Mouse (Mus musculus) embryonic facial prominence, embryonic 14.5 days (tissue): ENCODE data around the gene Ndufs1. TPM values are rescaled to one million over a fixed set of nuclear protein-coding genes. Genes with fewer than 3 reads are reported as not detected.
"Not testable (repeated sequence)": the region's sequence is repeated elsewhere in the genome, so short reads cannot be mapped to it uniquely, and the experiment has no call there.

Experiments used
- ATAC-seq: fragments of 200-750 bp; cut with Nextera tagmentation; 2 replicates; pipeline ENCODE4 v1.8.0; 2017; ENCODE audit warnings: low read depth, moderate number of reproducible peaks, moderate TSS enrichment
- DNase-seq: peaks from one replicate; pipeline ENCODE4 v3.0.0-alpha.2; 2015; ENCODE audit warnings: low spot score
- H3K27ac ChIP-seq: fragments of 300-500 bp; sonication (generic); replicated peaks from 2 replicates; pipeline ENCODE4 v1.5.1; 2014; ENCODE audit warnings: low read depth, mild to moderate bottlenecking, low read length, moderate library complexity
- H3K27me3 ChIP-seq: fragments of 300-500 bp; sonication (generic); replicated peaks from 2 replicates; pipeline ENCODE4 v1.6.1; 2014; ENCODE audit warnings: low read length; ENCODE audit not compliant: control insufficient read depth, insufficient read depth
- H3K36me3 ChIP-seq: fragments of 300-500 bp; sonication (generic); 2 replicates; pipeline ENCODE4 v1.6.1; 2014; ENCODE audit warnings: low read length, mixed read lengths; ENCODE audit not compliant: control insufficient read depth, insufficient read depth
- H3K4me1 ChIP-seq: fragments of 300-500 bp; sonication (generic); 2 replicates; pipeline ENCODE4 v1.6.1; 2014; ENCODE audit warnings: antibody characterized with exemption, low read length; ENCODE audit not compliant: control insufficient read depth, insufficient read depth
- H3K4me2 ChIP-seq: fragments of 300-500 bp; sonication (generic); 2 replicates; pipeline ENCODE4 v1.6.1; 2014; ENCODE audit warnings: low read depth, mild to moderate bottlenecking, low read length, moderate library complexity, mixed read lengths
- H3K4me3 ChIP-seq: fragments of 300-500 bp; sonication (generic); 2 replicates; pipeline ENCODE4 v1.5.1; 2014; ENCODE audit warnings: low read depth, mild to moderate bottlenecking, low read length
- H3K9ac ChIP-seq: fragments of 300-500 bp; sonication (generic); 2 replicates; pipeline ENCODE4 v1.6.1; 2014; ENCODE audit warnings: low read depth, mild to moderate bottlenecking, low read length, moderate library complexity, mixed read lengths
- H3K9me3 ChIP-seq: fragments of 300-500 bp; sonication (generic); 2 replicates; pipeline ENCODE4 v1.6.1; 2016; ENCODE audit warnings: low read length; ENCODE audit not compliant: control insufficient read depth
- WGBS: fragments of 180-500 bp; shearing (Covaris S2); extraction: QIAGEN DNeasy Blood & Tissue Kit; methylation state at CpG from one replicate; pipeline ENCODE4 v1.1.7; 2014; 5-methylcytosine and 5-hydroxymethylcytosine counted together
- polyA plus RNA-seq: library from polyadenylated mRNA; unstranded; fragments of >200 nt; fragmentation: Nextera tagmentation; extraction: Ambion mirVana; gene quantifications from 2 replicates; pipeline ENCODE4 v1.2.1, GENCODE M21; 2014

Gene Ndufs1
- polyA plus RNA-seq, 1 experiment from 2014 or later, result 122 TPM

DNA sequence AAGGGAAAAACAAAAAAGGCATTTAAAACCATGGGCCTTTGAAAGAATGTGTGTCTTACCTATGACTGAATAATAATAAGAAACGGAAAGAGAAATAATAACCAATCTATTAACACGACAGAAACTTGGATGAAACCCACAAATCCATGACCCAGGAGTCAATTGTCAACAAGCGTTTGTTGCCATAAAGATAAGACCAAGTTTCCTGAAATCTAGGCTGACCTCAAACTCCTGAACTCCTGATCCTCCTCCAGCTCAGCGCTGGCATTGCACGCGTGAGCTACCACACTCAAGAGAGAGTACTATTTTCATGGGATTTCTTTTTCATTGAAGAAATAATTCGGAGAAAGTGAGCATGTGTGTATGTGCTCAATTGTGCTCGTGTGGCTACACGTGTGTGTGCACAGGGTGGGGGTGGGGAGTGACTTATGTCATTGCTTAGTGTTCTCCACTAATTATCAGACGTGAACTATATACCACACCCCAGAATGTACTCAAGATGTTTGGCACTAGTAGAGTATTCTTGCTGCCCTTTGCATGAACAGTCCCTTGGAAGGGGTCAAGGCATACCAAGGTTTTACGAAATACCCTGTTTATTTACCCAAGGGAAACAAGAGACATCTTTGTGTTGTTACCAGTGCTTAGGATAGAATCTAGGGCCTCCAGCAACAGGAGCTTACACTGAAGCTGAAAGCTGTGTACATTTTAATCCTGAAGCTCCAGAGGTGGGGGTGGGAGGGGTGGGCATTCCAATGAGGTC is 15.9 kb upstream of the Ndufs1 start:
- no peak for DNase-seq
- H3K4me1 ChIP-seq, result peaks cover 5% of the 10 kb centered on the region; the same call in 1 of the 2 replicates
- no peak for ATAC-seq
- no peak overlapping the region for H3K4me2 ChIP-seq
- 75% methylated on average over 11 of the region's 11 CpGs for WGBS
- H3K27ac ChIP-seq, result no peak overlapping the region
- H3K36me3 ChIP-seq, result no peaks in the 10 kb centered on the region
- no peaks in the 10 kb centered on the region for H3K9me3 ChIP-seq
- no peak overlapping the region for H3K4me3 ChIP-seq
- no peak overlapping the region for H3K9ac ChIP-seq
- H3K27me3 ChIP-seq, result no peaks in the 10 kb centered on the region

DNA sequence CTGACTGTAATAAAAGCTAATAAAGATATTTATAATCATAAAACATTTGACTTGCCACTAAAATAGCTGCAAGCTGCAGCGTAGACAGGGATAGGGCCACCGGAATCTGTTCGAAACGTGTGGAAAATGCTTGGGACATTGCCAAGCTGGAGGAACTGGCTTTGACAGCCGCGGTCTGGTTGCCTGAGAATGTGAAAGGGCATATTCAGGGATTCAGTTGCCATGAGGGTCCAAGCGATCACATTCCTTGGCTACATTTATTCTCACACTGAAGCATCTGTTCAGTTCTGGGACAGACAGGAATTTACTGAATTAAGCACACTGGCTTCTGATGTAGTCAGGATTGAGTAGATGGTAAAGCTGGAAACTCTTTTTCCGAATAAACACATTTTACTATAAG is 14.2 kb upstream of the Ndufs1 start:
- WGBS, result 51% methylated on average over 8 of the region's 8 CpGs
- DNase-seq (peak; percentile 86), ATAC-seq (peak; percentile 75)
- H3K9ac ChIP-seq, result no peak overlapping the region
- no peaks in the 10 kb centered on the region for H3K9me3 ChIP-seq
- no peaks in the 10 kb centered on the region for H3K27me3 ChIP-seq
- no peak overlapping the region for H3K4me2 ChIP-seq
- H3K27ac ChIP-seq, result peak overlapping the region; percentile 80
- H3K4me3 ChIP-seq, result no peak overlapping the region
- H3K4me1 ChIP-seq, result peaks cover 5% of the 10 kb centered on the region; the same call in 1 of the 2 replicates
- no peaks in the 10 kb centered on the region for H3K36me3 ChIP-seq

DNA sequence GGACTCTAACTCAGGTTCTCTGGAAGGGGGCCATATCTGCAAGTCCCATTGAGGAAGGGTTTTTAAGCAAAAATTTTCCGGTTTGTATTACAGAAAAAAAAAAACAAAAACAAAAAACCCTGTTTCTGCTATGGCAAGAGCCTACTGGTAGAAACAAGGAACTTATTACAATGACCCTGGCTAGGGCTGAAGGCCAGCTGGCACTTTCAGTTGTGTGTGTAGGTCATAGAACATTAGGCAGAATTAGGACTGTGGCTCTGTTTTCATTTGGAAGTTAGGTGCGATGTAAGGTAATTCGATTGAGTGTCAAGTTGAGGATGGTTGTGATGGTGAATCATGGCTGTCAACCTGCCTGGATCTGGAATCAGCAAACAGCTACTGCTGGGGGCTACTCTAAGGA is 11.9 kb upstream of the Ndufs1 start:
- Histone ChIP-seq H3K4me3 (no peak overlapping the region), H3K36me3 (no peaks in the 10 kb centered on the region), H3K9me3 (no peaks in the 10 kb centered on the region), H3K9ac (no peak overlapping the region), H3K4me1 (peaks cover 3% of the 10 kb centered on the region; the same call in 1 of the 2 replicates), H3K4me2 (no peak overlapping the region), H3K27me3 (no peaks in the 10 kb centered on the region), H3K27ac (no peak overlapping the region)
- DNase-seq (no peak), ATAC-seq (no peak)
- WGBS, result 87% methylated on average over 3 of the region's 3 CpGs

DNA sequence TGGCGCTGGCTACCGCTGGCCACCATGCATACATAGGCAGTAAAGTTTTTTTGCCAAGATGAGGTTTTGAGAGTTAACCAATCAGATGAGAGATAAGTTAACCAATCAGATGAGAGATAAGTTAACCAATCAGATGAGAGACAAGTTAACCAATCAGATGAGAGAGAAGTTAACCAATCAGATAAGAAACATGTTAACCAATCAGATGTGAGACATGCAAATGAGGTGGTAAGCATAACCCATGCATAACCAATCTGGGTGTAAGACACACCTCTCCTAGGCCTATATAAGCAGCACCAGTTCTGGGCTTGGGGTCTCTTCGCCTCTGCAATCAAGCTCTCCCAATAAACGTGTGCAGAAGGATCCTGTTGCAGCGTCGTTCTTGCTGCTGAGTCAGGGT is 8.8 kb upstream of the Ndufs1 start:
- not testable (repeated sequence) for H3K27ac ChIP-seq, H3K9me3 ChIP-seq, DNase-seq, H3K4me3 ChIP-seq, H3K27me3 ChIP-seq, H3K9ac ChIP-seq, H3K36me3 ChIP-seq, H3K4me1 ChIP-seq, H3K4me2 ChIP-seq, ATAC-seq
- WGBS, result 86% methylated on average over 5 of the region's 6 CpGs

- Histone ChIP-seq H3K9ac (no peak overlapping the region), H3K9me3 (no peaks in the 10 kb centered on the region), H3K4me1 (peaks cover 6% of the 10 kb centered on the region; the same call in 1 of the 2 replicates), H3K36me3 (peaks cover 28% of the 10 kb centered on the region), H3K4me3 (no peak overlapping the region), H3K4me2 (no peak overlapping the region), H3K27ac (no peak overlapping the region), H3K27me3 (no peaks in the 10 kb centered on the region)
- whole genome bisulfite sequencing, result 55% methylated on average over 10 of the region's 10 CpGs
- ATAC-seq (no peak), DNase-seq (peak; percentile 66)
Observed at GRCm38 (mm10) chr1:63182636-63183270, 6.1 kb upstream of the Ndufs1 start.

DNA sequence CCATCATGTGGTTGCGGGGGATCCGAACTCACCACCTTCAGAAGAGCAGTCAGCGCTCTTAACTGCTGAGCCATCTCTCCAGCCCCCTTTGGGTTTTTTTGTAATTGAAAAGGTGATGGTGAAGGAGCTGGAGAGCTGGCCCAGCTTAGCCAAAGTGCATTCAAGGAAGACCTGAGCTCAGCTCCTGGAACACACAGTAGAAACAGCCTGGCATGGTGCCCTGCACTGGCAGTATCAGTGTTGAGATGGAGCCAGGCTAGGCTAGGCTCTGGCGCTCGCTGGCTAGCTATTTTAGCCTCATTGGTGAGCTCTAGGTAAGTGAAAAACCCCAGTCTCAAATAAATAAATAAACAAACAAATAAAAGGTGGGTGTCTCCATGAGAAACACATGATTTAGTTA is 5.6 kb upstream of the Ndufs1 start:
- Histone ChIP-seq H3K27me3 (no peaks in the 10 kb centered on the region), H3K27ac (no peak overlapping the region), H3K9ac (no peak overlapping the region), H3K4me1 (peaks cover 8% of the 10 kb centered on the region; the same call in 1 of the 2 replicates), H3K4me3 (no peak overlapping the region), H3K4me2 (no peak overlapping the region), H3K9me3 (no peaks in the 10 kb centered on the region), H3K36me3 (peaks cover 31% of the 10 kb centered on the region)
- 84% methylated on average over 5 of the region's 5 CpGs for WGBS
- DNase-seq, result no peak
- no peak for ATAC-seq

GRCm38 (mm10) chr1:63181480-63181879 is 4.8 kb upstream of the Ndufs1 start:
- H3K9ac ChIP-seq, result no peak overlapping the region
- H3K4me3 ChIP-seq, result no peak overlapping the region
- H3K4me1 ChIP-seq, result peaks cover 8% of the 10 kb centered on the region; the same call in 1 of the 2 replicates
- DNase-seq (no peak), ATAC-seq (no peak)
- peaks cover 31% of the 10 kb centered on the region for H3K36me3 ChIP-seq
- no peak overlapping the region for H3K27ac ChIP-seq
- H3K27me3 ChIP-seq, result no peaks in the 10 kb centered on the region
- no peak overlapping the region for H3K4me2 ChIP-seq
- no peaks in the 10 kb centered on the region for H3K9me3 ChIP-seq
- 100% methylated on average over 1 of the region's 1 CpGs for WGBS

- Histone ChIP-seq H3K27me3 (no peaks in the 10 kb centered on the region), H3K9ac (no peak overlapping the region), H3K9me3 (no peaks in the 10 kb centered on the region), H3K4me1 (peaks cover 8% of the 10 kb centered on the region; the same call in 1 of the 2 replicates), H3K27ac (no peak overlapping the region), H3K4me2 (no peak overlapping the region), H3K36me3 (peaks cover 31% of the 10 kb centered on the region), H3K4me3 (no peak overlapping the region)
- 3% methylated on average over 3 of the region's 3 CpGs for WGBS
- DNase-seq (peak; percentile 98), ATAC-seq (peak; percentile 81)
Observed at GRCm38 (mm10) chr1:63181019-63181418, 4.4 kb upstream of the Ndufs1 start.
